In the genomic region with DNA sequence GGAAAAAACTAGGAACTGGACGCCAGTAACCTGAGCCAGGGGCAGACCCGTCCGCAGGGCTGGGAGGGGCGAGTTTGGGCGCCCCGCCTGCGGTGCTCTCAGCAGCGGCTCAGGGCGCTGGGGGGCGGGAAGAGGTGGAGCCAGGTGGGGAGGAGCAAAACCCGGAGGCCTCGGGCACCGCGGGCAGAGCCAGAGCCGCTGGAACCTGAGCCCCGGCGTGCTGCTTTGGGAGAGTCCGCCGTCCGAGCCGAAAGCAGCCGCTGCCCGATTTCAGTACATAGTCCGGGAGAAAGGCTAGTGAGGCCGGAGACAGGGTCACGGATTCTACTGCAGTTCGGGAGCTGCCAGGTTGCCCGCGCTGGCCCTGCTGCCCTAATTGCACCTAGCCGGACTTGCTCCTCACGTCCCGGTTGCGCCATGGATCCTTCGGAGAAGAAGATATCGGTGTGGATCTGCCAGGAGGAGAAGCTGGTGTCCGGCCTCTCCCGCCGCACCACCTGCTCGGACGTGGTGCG, we compare ENCODE assay signal across 7 mouse cellular contexts. TPM values are rescaled to one million over a fixed set of nuclear protein-coding genes. Genes with fewer than 3 reads are reported as not detected.
DNase-seq lines count a peak whose midpoint lies in the region; ATAC-seq lines count a peak whose summit lies in the region.

Gene Rassf10 (plus strand): TSS at position 186 of the 515 bp plus-strand sequence.

- 1% methylated on average over 41 of the region's 41 CpGs for WGBS in hindbrain, embryonic 13.5 days
- WGBS in limb, embryonic 11.5 days: under 1% methylated on average over 39 of the region's 41 CpGs
- WGBS in midbrain, embryonic 10.5 days: 1% methylated on average over 41 of the region's 41 CpGs
- 1% methylated on average over 41 of the region's 41 CpGs for WGBS in stomach, embryonic 14.5 days

- H3K4me3 ChIP-seq in hindbrain, embryonic 13.5 days: peak within 1 kb of the TSS; percentile 48
- H3K4me3 ChIP-seq in limb, embryonic 11.5 days (ENCODE audit: low read depth, low read length): peak within 1 kb of the TSS; percentile 41
- peak within 1 kb of the TSS; percentile 56 for H3K4me3 ChIP-seq in midbrain, embryonic 10.5 days
- peak within 1 kb of the TSS; percentile 58 for H3K4me3 ChIP-seq in stomach, embryonic 14.5 days (ENCODE audit: low read depth, low read length)

- peak within 1 kb of the TSS; percentile 72 for H3K9ac ChIP-seq in hindbrain, embryonic 13.5 days
- peak within 1 kb of the TSS; percentile 13; the same call in 1 of the 2 replicates for H3K9ac ChIP-seq in limb, embryonic 11.5 days (ENCODE audit: low read length)
- H3K9ac ChIP-seq in stomach, embryonic 14.5 days (replicated peaks; ENCODE audit: low read depth, low read length): peak within 1 kb of the TSS; percentile 42; the same call in 1 of the 2 replicates

- H3K9me3 ChIP-seq in hindbrain, embryonic 13.5 days: no peaks in the 10 kb centered on the region
- no peaks in the 10 kb centered on the region for H3K9me3 ChIP-seq in limb, embryonic 11.5 days (ENCODE audit: control insufficient read depth, low read length)
- no peaks in the 10 kb centered on the region for H3K9me3 ChIP-seq in midbrain, embryonic 10.5 days (replicated peaks)
- no peaks in the 10 kb centered on the region for H3K9me3 ChIP-seq in stomach, embryonic 14.5 days (ENCODE audit: control insufficient read depth, low read depth, low read length)

- H3K27me3 ChIP-seq in hindbrain, embryonic 13.5 days: peaks cover 58% of the 10 kb centered on the region
- peaks cover 25% of the 10 kb centered on the region for H3K27me3 ChIP-seq in limb, embryonic 11.5 days (ENCODE audit: control insufficient read depth, insufficient read depth, low read length)
- H3K27me3 ChIP-seq in midbrain, embryonic 10.5 days (ENCODE audit: low read depth, poor library complexity, severe bottlenecking): peaks cover 70% of the 10 kb centered on the region
- H3K27me3 ChIP-seq in stomach, embryonic 14.5 days (ENCODE audit: control insufficient read depth, insufficient read depth, low read length): peaks cover 10% of the 10 kb centered on the region; the same call in 1 of the 2 replicates

- peak within 1 kb of the TSS; percentile 86 for H3K4me2 ChIP-seq in hindbrain, embryonic 13.5 days
- H3K4me2 ChIP-seq in limb, embryonic 11.5 days (ENCODE audit: low read depth, severe bottlenecking): peak within 1 kb of the TSS; percentile 86
- peak within 1 kb of the TSS; percentile 91 for H3K4me2 ChIP-seq in stomach, embryonic 14.5 days (replicated peaks; ENCODE audit: low read depth, low read length)

- no peak within 1 kb of the TSS for H3K27ac ChIP-seq in hindbrain, embryonic 13.5 days
- H3K27ac ChIP-seq in limb, embryonic 11.5 days (replicated peaks; ENCODE audit: low read depth, low read length): no peak within 1 kb of the TSS
- H3K27ac ChIP-seq in midbrain, embryonic 10.5 days (replicated peaks): no peak within 1 kb of the TSS; the same call in 1 of the 2 replicates
- 0 out of 2 replicates have a peak within 1 kb of the TSS, but pooled peaks have one; percentile 12 for H3K27ac ChIP-seq in stomach, embryonic 14.5 days (ENCODE audit: low read length)

- no peaks in the 10 kb centered on the region for H3K36me3 ChIP-seq in hindbrain, embryonic 13.5 days
- H3K36me3 ChIP-seq in limb, embryonic 11.5 days (ENCODE audit: control insufficient read depth, insufficient read depth, low read length): no peaks in the 10 kb centered on the region
- H3K36me3 ChIP-seq in midbrain, embryonic 10.5 days: no peaks in the 10 kb centered on the region
- H3K36me3 ChIP-seq in stomach, embryonic 14.5 days (ENCODE audit: control insufficient read depth, insufficient read depth, low read length): no peaks in the 10 kb centered on the region

- peak; percentile 95 for DNase-seq in adrenal gland, postnatal 10 days
- DNase-seq in cerebellum, postnatal 25 days: peak; percentile 44 to 57
- DNase-seq in gastrocnemius, adult 8-10 months (ENCODE audit: low spot score in 2 of 2): peak; percentile 48 to 60
- DNase-seq in limb, embryonic 11.5 days (ENCODE audit: low spot score): peak; percentile 89
- no peak for DNase-seq in midbrain, embryonic 10.5 days (ENCODE audit: low spot score)

- H3K4me1 ChIP-seq in hindbrain, embryonic 13.5 days (replicated peaks): peaks cover 28% of the 10 kb centered on the region
- H3K4me1 ChIP-seq in limb, embryonic 11.5 days (ENCODE audit: control insufficient read depth, insufficient read depth, low read length): peaks cover 11% of the 10 kb centered on the region
- H3K4me1 ChIP-seq in midbrain, embryonic 10.5 days: peaks cover 31% of the 10 kb centered on the region
- no peaks in the 10 kb centered on the region; the same call in none of the 2 replicates for H3K4me1 ChIP-seq in stomach, embryonic 14.5 days (ENCODE audit: control insufficient read depth, insufficient read depth, low read length)

- peak; percentile 70 for ATAC-seq in hindbrain, embryonic 13.5 days (ENCODE audit: low FRiP score)
- ATAC-seq in limb, embryonic 11.5 days (ENCODE audit: insufficient number of reproducible peaks, low FRiP score, low TSS enrichment, low read depth): peak; percentile 90
- peak; percentile 92 for ATAC-seq in stomach, embryonic 14.5 days (ENCODE audit: insufficient number of reproducible peaks, insufficient read depth, low FRiP score, low read depth)

RNA-seq across cellular contexts. Expression of gene Rassf10, which starts in this region (rescaled TPM):
- 1 to 10 TPM; 2.6 to 6.1 TPM for total RNA-seq in adrenal gland, postnatal 10 days (2021)
- under 1 TPM; 0.19 to 0.47 (median 0.36) TPM for total RNA-seq in gastrocnemius, adult 8-10 months (2022)
- polyA plus RNA-seq in hindbrain, embryonic 13.5 days (2015; fragmentation: Nextera tagmentation; extraction: Ambion mirVana): 3.0 and 3.1 TPM in 2 replicates
- 1.1 and 1.2 TPM in 2 replicates for polyA plus RNA-seq in limb, embryonic 11.5 days (2014; fragmentation: Nextera tagmentation; extraction: Ambion mirVana)
- 0.22 and 0.27 TPM in 2 replicates for polyA plus RNA-seq in midbrain, embryonic 10.5 days (2016; fragmentation: Nextera tagmentation; extraction: Ambion mirVana)
- 7.5 and 8.4 TPM in 2 replicates for polyA plus RNA-seq in stomach, embryonic 14.5 days (2014; fragmentation: Nextera tagmentation; extraction: Ambion mirVana)

Comparison
In these comparisons a context has a peak if more than half of its experiments do, and no peak if none do; other contexts are left out.
1. Peak in DNase-seq in gastrocnemius, adult 8-10 months; RNA of the gene not detected or under 1 TPM.
2. H3K9ac ChIP-seq: peak in every context shown above with its lines; median percentile 72 in hindbrain, embryonic 13.5 days; 42 in stomach, embryonic 14.5 days; 13 in limb, embryonic 11.5 days.